Mouse (Mus musculus): ENCODE data around the gene Tenm4.
"Not testable (repeated sequence)": the region's sequence is repeated elsewhere in the genome, so short reads cannot be mapped to it uniquely, and the experiment has no call there.

Tenm4 gene

DNA sequence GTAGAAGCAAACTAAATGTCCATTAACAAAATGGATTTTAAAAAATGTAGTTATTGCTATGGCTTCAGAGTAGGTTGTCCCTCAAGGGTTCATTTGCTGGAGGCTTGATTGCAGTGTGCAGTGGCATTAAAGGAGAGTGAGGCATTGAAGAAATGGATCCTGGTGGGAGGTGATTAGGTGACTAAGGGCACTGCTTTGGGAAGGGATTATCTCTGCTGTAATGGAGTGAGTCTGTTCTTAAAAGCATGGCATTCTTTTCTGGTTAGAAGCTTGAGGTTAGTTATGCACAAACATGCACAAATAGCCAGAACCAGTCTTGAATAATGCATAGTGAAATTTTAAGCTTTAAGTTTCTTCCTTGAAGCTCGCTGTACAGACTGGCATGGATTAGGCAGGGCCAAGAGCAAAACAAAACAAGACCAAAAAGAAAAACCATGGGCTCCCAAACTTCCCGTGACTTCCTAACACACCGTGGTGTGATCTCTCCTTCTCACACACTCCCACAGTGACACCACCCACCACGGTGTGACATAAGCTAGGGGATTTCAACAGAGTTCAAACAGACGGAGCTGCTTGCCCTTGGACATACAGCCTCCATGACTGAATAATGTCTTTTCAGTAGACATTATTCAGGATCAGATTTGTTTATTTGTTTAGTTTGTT, 772.8 kb downstream of the Tenm4 start:
- no peak for DNase-seq

DNA sequence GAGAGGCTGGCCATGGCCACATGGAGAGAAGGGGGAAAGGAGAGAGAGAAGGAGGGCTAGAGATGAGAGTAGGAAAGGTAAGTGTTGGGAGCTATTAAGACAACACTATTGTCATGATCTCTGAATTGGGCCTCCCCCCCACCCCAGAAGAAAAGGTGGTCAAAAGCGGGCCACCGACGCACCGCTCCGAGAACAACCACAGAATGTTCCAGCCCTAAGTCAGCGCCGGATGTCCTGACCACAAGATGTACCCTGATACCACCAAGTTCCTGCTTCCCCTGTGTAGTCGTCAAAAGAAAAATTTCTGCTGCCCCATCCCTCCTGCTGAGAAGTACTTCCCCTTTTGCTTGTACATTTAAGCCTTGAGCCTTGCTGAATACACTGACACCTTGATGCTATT, 775.5 kb downstream of the Tenm4 start:
- not testable (repeated sequence) for DNase-seq

DNA sequence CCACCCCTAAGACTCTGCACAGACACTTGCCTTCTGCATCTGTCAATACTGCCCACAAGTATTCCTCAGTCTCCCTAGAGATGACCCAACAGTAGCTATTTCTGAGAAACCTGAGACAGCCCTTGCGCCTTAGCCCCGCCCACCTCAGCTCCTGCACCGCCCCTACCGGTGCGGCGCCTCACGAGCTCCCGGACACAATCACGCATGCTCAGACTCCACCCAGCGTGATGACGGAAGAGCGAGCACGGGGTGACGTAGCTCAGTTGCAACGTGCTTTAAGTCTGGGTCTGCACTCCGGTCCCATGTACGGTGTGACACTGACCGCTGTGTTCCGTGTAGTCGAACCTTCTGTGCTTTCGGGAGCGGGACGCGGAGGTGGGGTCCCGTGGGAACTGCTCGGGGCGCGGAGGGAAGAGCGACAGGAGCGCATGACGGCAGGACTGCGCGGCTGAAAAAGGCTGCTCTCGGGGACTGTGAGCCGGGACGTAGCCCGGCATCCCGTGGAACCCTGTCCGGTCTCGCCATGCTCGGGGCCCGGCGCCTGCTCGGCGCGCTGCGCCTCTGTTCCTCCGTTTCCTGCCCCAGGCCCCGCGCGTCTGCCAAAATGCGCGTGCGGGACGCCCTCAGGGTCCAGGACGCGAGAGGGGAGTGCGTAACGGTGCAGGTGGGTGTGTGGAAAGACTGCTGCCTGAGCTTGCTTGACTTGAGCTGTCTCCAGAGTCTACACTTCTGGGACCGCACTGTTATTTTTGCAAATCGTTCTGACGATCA, 780.4 kb downstream of the Tenm4 start, which contains the start of gene Nars2:
Gene Nars2, plus strand, starts transcription at position 225 of the 771 bp plus-strand sequence.
- DNase-seq = peak; percentile 92 to 93

DNA sequence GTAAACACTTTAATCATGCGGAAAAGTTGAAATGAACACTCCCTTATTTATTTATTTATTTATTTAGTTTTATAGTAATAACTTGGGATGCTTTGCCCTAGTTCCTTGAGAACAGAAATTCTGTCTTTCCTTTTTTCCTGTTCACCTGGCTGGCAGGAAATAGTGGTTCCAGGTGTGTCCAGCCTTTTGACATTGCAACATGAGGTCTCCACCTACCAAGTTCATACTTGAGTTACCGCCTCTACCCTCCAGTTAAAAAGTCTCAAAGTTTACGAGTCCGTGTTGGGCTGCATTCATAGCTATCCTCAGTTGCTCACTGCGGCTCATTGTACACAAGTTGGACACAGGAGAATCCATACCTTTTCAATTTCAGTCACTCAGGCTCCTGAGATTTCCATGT, 781.0 kb downstream of the Tenm4 start:
- DNase-seq = peak in 1 of 2 experiments; percentile 38

DNA sequence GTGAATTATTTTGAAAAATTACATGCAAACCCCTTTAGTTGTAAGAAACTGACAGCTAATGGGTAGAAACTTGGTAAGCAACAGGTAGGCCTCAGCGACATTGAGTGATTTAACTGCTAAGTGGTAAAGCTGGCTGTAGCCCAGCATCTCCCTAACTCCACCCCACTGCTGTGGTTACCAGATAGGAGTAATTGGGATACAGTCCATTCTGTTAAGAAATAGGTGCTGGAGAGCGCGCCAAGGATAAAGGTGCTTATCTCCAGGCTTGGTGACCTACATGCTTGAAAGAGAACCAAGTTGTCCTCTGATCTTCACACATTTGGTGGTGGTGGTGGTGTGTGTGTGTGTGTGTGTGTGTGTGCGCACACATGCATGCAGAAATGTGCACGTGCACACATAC, 788.1 kb downstream of the Tenm4 start:
- no peak for DNase-seq

Data from lung, adult 18-20 months (tissue).